Mouse (Mus musculus): ENCODE data around the gene Sacm1l. TPM values are rescaled to one million over a fixed set of nuclear protein-coding genes. Genes with fewer than 3 reads are reported as not detected.

Gene Sacm1l
- polyA plus RNA-seq, 1 experiment = 26.2 TPM

DNA sequence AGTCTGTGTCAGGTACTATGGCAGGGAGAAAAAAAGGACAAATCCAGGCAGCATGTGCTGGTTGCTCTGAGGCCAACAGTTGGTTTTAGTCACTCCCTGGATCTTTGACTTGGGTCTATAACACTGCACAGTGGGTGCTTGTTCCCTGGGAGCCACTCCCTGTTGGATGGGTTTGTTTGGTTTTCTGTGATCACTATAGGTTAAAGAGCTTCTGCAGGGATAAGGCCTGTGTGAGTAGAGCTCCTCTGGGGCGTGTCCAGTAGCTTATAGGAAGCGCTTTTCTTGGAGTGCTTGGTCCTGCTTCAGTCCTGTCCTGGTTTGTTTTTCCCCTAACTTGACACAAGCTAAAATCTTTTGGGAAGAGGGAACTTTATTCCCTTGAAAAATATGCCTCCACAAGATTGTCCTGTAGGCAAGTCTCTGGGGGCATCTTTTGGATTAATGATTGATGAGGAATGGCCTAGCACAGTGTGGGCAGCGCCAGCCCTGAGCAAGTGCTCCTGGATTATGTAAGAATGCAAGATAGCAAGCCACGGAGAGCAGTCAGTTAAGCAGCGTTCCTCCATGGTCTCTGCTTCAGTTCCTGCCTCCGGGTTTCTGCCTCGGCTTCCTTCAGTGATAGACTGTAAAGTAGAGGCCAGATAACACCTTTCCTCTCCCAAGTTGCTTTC is 59.8 kb downstream of the Sacm1l start:
- no peak for TF ChIP-seq POLR2A (IDR thresholded peaks at IDR 0.05; ENCODE audit: borderline replicate concordance, extremely low read depth, insufficient read depth, insufficient read length, poor library complexity, severe bottlenecking)
- no peak for DNase-seq (ENCODE audit: low read depth)

DNA sequence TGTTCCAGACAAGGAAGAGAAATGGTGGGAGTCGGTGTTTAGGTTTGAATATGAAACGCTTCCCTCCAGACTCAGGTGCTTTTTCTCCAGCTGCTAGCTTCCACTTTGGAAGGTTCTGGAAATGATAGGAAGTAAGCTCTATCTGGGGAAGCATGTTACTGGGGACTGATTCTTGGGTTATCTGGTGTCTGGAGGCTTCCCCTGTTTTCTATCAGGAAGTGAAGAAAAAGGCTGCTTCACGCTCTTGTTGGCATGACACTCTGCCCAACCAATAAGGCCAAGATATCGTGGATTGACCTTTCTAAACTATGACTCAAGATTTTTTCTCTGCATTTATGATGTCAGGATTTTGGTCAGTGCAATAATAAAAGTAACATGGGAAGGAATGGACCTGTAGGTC is 65.6 kb downstream of the Sacm1l start:
- no peak for TF ChIP-seq CTCF (IDR thresholded peaks at IDR 0.05; ENCODE audit: borderline replicate concordance, extremely low read depth, insufficient read depth, insufficient read length)
- no peak for TF ChIP-seq POLR2A (IDR thresholded peaks at IDR 0.05; ENCODE audit: borderline replicate concordance, extremely low read depth, insufficient read depth, insufficient read length, poor library complexity, severe bottlenecking)
- no peak for DNase-seq (ENCODE audit: low read depth)

DNA sequence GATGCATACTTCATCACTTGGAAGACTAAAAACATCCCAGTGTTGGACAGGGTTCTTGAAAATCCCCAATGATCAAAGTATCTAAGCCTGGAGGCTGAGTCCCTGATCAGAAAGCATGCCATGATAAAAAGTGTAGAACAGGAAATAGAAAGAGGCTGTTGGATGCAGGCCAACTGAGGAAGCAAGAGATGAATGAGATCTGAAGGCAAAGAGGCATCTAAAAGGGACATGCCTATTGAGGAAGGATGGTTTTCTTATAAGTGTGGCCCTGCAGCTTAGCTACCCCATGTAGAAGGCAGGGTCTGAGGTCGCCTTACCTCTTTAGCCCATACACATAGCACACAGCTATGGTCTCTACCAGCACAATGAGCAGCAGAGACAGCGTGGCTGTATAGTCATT is 67.4 kb downstream of the Sacm1l start:
- no peak for TF ChIP-seq POLR2A (IDR thresholded peaks at IDR 0.05; ENCODE audit: borderline replicate concordance, extremely low read depth, insufficient read depth, insufficient read length, poor library complexity, severe bottlenecking)
- no peak for TF ChIP-seq CTCF (IDR thresholded peaks at IDR 0.05; ENCODE audit: borderline replicate concordance, extremely low read depth, insufficient read depth, insufficient read length)
- DNase-seq (ENCODE audit: low read depth) = no peak

DNA sequence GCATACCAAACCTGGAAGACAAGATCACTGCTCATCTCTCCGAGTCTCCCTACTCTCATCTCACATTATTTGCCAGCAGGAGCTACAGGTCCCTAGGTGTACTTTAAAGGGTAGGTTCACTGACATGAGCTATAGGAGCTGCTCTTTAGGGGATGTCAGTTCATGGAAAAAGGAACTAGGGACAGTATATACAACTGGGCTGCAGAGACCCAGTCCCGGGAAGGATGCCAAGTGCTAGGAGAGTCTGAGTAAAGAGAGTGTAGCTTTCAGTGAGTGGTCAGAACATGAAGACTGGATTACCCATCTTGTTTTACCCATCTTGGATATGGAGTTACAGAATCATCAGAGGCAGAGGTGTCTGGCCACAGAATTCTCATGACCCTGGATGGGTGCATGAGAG is 67.8 kb downstream of the Sacm1l start:
- DNase-seq (ENCODE audit: low read depth) = no peak
- TF ChIP-seq POLR2A (IDR thresholded peaks at IDR 0.05; ENCODE audit: borderline replicate concordance, extremely low read depth, insufficient read depth, insufficient read length, poor library complexity, severe bottlenecking) (no peak), CTCF (IDR thresholded peaks at IDR 0.05; ENCODE audit: borderline replicate concordance, extremely low read depth, insufficient read depth, insufficient read length) (no peak)

DNA sequence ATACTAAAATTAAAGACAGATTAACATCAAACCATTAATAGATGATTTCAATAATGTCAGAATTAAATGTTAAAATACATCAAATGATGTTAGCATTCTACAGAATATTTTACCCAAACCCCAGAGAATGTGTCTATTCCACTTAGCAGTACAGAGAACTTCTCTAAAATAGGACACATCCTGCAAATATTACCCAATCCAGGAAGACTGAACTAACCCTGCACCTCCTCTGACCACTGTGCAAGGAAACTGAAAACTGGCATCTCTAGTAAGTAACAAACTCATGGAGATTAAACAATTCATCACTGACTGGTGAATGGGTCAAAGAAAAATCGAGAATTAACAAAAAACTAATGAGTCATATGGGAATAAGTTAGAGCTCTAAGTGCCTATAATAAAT is 72.0 kb downstream of the Sacm1l start:
- TF ChIP-seq POLR2A (IDR thresholded peaks at IDR 0.05; ENCODE audit: borderline replicate concordance, extremely low read depth, insufficient read depth, insufficient read length, poor library complexity, severe bottlenecking) (no peak), CTCF (IDR thresholded peaks at IDR 0.05; ENCODE audit: borderline replicate concordance, extremely low read depth, insufficient read depth, insufficient read length) (no peak)
- DNase-seq (ENCODE audit: low read depth) = no peak

DNA sequence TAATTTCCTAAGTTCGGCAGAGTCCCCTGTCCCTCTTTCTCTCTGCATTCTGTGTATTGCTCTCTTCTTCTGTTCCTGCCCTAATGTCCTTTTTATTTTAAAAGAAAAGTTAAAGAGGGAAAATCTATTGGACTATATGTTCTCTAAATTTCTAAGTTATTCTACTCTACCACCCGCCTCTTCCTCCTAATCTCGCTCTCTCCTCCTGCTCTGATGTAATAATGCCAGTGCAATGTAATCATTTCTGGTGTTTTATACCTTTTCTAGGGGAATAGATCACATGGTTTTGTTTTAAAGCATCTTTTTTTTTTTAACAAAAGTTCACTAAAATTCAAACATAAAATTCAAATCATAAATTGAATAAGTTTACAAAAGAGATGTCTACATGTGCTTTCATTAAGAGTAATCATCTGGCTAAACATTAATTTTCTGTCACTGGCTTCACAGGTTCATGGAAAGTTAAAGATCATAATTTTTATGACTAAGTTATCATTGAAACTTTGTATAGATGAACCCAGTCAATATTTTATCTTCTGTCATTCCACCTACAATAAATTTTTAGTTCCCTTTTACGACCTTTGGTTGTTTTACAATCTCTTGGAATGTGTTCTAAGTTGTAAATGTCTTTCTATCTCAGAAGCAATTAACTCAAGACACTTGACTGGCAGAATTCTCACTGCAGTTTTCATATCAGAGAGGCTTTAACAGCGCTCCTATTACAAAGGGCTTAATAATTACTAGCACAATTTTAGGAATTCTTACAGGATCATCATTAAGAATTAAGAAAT is 90.9 kb downstream of the Sacm1l start:
- DNase-seq (ENCODE audit: low read depth) = no peak
- no peak for TF ChIP-seq POLR2A (IDR thresholded peaks at IDR 0.05; ENCODE audit: borderline replicate concordance, extremely low read depth, insufficient read depth, insufficient read length, poor library complexity, severe bottlenecking)
- TF ChIP-seq CTCF (IDR thresholded peaks at IDR 0.05; ENCODE audit: borderline replicate concordance, extremely low read depth, insufficient read depth, insufficient read length) = no peak

DNA sequence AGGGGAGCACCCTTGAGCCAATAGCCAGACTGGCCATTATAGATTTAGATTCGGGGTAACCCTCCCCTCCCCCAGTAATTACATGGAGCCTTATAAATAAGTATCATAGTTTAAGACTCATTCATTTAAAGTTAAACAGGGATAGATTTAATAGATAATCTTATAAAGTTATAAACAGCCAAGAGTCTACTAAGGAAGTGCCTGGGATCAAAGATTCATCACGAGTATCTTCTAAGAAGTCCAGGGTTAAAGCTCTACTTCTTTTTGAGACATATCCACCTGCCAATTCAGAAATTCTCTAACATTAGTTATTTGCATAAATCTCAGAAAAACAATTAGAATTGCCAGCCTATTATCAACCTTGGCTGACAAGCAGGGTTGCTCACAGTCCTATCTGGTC is 95.2 kb downstream of the Sacm1l start:
- DNase-seq (ENCODE audit: low read depth) = no peak
- TF ChIP-seq CTCF (IDR thresholded peaks at IDR 0.05; ENCODE audit: borderline replicate concordance, extremely low read depth, insufficient read depth, insufficient read length) (no peak), POLR2A (IDR thresholded peaks at IDR 0.05; ENCODE audit: borderline replicate concordance, extremely low read depth, insufficient read depth, insufficient read length, poor library complexity, severe bottlenecking) (no peak)

DNA sequence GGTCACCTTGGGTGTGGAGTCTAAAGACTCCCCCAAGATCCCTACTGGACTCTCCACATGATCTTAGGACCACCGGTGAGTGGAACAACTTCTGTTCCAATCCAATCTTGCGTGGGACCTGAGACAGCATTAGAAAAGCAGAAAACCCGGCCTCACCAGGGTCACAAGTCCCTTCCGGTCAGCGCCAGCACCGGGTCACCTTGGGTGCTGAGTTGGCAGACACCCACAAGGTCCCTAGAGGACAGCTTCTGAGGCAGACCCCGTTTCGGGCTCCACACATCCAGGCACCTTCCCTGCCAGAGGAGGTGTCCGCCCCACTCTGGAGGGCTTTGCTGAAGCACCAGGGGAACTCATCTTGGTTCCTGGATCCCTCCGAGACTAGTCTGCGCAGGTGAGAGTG is 96.3 kb downstream of the Sacm1l start:
- no peak for DNase-seq (ENCODE audit: low read depth)
- TF ChIP-seq CTCF (IDR thresholded peaks at IDR 0.05; ENCODE audit: borderline replicate concordance, extremely low read depth, insufficient read depth, insufficient read length) (no peak), POLR2A (IDR thresholded peaks at IDR 0.05; ENCODE audit: borderline replicate concordance, extremely low read depth, insufficient read depth, insufficient read length, poor library complexity, severe bottlenecking) (no peak)

DNA sequence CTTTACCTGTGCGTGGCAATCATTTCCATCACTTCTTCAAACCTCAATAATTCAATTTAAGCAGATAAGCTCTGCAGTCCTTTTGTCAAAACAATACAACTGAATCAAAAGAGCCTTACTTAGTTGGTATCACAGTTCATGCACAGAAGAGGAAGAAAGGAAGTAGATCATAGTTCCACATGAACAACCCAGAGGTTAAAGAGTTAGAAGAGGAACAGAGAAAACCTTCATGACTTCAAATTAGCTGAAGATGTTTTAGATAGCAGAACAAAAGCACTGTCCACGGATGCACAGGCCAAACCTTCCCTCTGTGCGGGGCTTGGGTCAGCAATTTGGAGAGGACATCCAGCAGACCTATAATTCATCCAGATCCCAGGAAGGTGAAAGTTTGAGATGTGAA is 102.1 kb downstream of the Sacm1l start:
- no peak for DNase-seq (ENCODE audit: low read depth)
- TF ChIP-seq CTCF (IDR thresholded peaks at IDR 0.05; ENCODE audit: borderline replicate concordance, extremely low read depth, insufficient read depth, insufficient read length) (no peak), POLR2A (IDR thresholded peaks at IDR 0.05; ENCODE audit: borderline replicate concordance, extremely low read depth, insufficient read depth, insufficient read length, poor library complexity, severe bottlenecking) (no peak)

DNA sequence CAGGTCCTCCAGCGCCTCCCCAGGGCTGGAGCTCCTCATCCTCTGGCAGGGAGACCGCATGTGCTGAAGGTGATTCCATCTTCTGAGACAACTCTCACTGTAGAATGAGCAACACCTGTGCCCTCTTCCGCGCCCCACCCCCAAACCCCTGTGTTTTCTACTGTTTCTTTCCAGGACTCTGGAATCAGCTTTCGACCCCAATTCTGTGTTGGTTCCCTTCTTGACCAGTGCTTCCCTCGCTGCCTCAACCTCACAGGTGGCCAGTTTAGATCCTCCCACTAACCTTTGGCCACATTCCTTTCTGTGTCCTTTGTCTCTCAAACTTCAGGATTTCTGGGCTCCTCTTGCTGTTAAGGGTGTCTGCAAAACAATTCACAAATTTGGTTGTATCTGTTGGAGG is 102.7 kb downstream of the Sacm1l start, which contains the start of gene Slc6a20b:
Gene Slc6a20b (minus strand): TSS at position 285 of the 400 bp plus-strand sequence.
- DNase-seq (ENCODE audit: low read depth) = no peak
- TF ChIP-seq CTCF (IDR thresholded peaks at IDR 0.05; ENCODE audit: borderline replicate concordance, extremely low read depth, insufficient read depth, insufficient read length) (no peak), POLR2A (IDR thresholded peaks at IDR 0.05; ENCODE audit: borderline replicate concordance, extremely low read depth, insufficient read depth, insufficient read length, poor library complexity, severe bottlenecking) (no peak)

DNA sequence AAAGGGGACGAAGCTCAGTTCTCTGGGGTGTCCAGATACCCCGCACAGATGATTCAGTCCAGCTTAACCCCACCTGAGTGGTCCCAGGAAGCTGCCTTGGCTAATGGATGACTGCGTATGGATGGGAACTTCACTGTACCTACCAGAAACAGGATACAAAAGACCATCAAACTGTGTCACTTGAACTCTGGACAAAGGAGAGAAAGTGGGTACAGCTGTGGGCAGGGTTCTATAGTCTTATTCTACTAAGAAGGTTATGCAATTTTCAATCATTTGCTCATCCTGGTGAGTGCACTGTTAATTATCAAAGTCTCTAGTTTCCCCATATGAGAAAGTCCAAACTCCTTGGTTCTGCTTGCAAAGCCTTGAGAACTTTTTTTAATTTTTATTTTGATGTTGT is 103.4 kb downstream of the Sacm1l start:
- TF ChIP-seq POLR2A (IDR thresholded peaks at IDR 0.05; ENCODE audit: borderline replicate concordance, extremely low read depth, insufficient read depth, insufficient read length, poor library complexity, severe bottlenecking) (no peak), CTCF (IDR thresholded peaks at IDR 0.05; ENCODE audit: borderline replicate concordance, extremely low read depth, insufficient read depth, insufficient read length) (no peak)
- no peak for DNase-seq (ENCODE audit: low read depth)

DNA sequence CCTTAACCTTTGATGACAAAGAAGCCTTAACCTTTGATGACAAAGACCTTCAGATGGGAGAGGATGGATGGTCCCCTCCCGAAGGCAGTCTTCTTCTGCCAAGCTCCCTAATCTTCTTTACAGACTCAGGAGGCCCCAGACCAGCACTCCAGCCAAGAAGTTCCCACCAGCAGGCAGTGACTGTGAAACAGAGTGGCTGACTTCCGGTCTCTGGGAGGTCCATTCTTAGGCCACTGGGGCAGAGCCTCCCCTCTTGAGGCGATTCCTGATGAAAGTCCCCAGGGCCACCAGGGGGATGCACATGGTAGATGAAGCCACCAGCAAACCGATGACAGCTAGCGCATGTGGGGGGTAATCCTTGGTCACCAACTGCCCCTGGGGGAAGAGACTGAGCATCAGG is 107.2 kb downstream of the Sacm1l start:
- no peak for DNase-seq (ENCODE audit: low read depth)
- TF ChIP-seq POLR2A (IDR thresholded peaks at IDR 0.05; ENCODE audit: borderline replicate concordance, extremely low read depth, insufficient read depth, insufficient read length, poor library complexity, severe bottlenecking) (no peak), CTCF (IDR thresholded peaks at IDR 0.05; ENCODE audit: borderline replicate concordance, extremely low read depth, insufficient read depth, insufficient read length) (no peak)
